Mouse (Mus musculus) cerebellum, adult 9-10 months (tissue): ENCODE results near the gene Sh3rf1.

Experiments
- DNase-seq: peaks from one replicate; pipeline ENCODE4 v3.0.0; 2022

Sh3rf1 gene

GRCm38 (mm10) chr8:61223729-61224379, at the start of gene Sh3rf1:
Gene Sh3rf1 (plus strand): TSS chr8:61223872.
- DNase-seq, result no peak

- no peak for DNase-seq
Observed at GRCm38 (mm10) chr8:61173921-61174492, 49.7 kb upstream of the Sh3rf1 start.

- DNase-seq, result no peak
Observed at GRCm38 (mm10) chr8:61175876-61176275, 47.8 kb upstream of the Sh3rf1 start.

- DNase-seq, result no peak
Observed at GRCm38 (mm10) chr8:61177680-61178593, 45.7 kb upstream of the Sh3rf1 start.

GRCm38 (mm10) chr8:61178594-61179140, 45.0 kb upstream of the Sh3rf1 start:
- no peak for DNase-seq

- DNase-seq, result no peak
Observed at GRCm38 (mm10) chr8:61181592-61181991, 42.1 kb upstream of the Sh3rf1 start.

GRCm38 (mm10) chr8:61182020-61182419, 41.7 kb upstream of the Sh3rf1 start:
- DNase-seq, result peak; percentile 30

GRCm38 (mm10) chr8:61185274-61186198, 38.1 kb upstream of the Sh3rf1 start:
- no peak for DNase-seq

- no peak for DNase-seq
Observed at GRCm38 (mm10) chr8:61194306-61194925, 29.3 kb upstream of the Sh3rf1 start.

GRCm38 (mm10) chr8:61200254-61200887, 23.3 kb upstream of the Sh3rf1 start:
- DNase-seq, result no peak

- no peak for DNase-seq
Observed at GRCm38 (mm10) chr8:61203035-61203826, 20.4 kb upstream of the Sh3rf1 start.

GRCm38 (mm10) chr8:61206876-61207275, 16.8 kb upstream of the Sh3rf1 start:
- DNase-seq, result no peak

- no peak for DNase-seq
Observed at GRCm38 (mm10) chr8:61207636-61208035, 16.0 kb upstream of the Sh3rf1 start.

GRCm38 (mm10) chr8:61208719-61209118, 15.0 kb upstream of the Sh3rf1 start:
- DNase-seq, result no peak

- DNase-seq, result no peak
Observed at GRCm38 (mm10) chr8:61210836-61211235, 12.8 kb upstream of the Sh3rf1 start.

- DNase-seq, result no peak
Observed at GRCm38 (mm10) chr8:61215081-61215819, 8.4 kb upstream of the Sh3rf1 start.

- DNase-seq, result no peak
Observed at GRCm38 (mm10) chr8:61217017-61217416, 6.7 kb upstream of the Sh3rf1 start.

GRCm38 (mm10) chr8:61217426-61217825, 6.2 kb upstream of the Sh3rf1 start:
- no peak for DNase-seq

- DNase-seq, result no peak
Observed at GRCm38 (mm10) chr8:61218439-61218838, 5.2 kb upstream of the Sh3rf1 start.

GRCm38 (mm10) chr8:61223283-61223682, 389 bp upstream of the Sh3rf1 start:
- no peak for DNase-seq
